Mouse (Mus musculus) CD4-positive helper T cell, adult 2 months (primary cell): Measurements from ENCODE around the gene Trpc4ap.

ENCODE experiments used
- DNase-seq: peaks from one replicate; pipeline ENCODE4 v3.0.0-alpha.2; 2012; ENCODE audit warnings: low read depth, missing footprints, low spot score

Gene Trpc4ap

DNA sequence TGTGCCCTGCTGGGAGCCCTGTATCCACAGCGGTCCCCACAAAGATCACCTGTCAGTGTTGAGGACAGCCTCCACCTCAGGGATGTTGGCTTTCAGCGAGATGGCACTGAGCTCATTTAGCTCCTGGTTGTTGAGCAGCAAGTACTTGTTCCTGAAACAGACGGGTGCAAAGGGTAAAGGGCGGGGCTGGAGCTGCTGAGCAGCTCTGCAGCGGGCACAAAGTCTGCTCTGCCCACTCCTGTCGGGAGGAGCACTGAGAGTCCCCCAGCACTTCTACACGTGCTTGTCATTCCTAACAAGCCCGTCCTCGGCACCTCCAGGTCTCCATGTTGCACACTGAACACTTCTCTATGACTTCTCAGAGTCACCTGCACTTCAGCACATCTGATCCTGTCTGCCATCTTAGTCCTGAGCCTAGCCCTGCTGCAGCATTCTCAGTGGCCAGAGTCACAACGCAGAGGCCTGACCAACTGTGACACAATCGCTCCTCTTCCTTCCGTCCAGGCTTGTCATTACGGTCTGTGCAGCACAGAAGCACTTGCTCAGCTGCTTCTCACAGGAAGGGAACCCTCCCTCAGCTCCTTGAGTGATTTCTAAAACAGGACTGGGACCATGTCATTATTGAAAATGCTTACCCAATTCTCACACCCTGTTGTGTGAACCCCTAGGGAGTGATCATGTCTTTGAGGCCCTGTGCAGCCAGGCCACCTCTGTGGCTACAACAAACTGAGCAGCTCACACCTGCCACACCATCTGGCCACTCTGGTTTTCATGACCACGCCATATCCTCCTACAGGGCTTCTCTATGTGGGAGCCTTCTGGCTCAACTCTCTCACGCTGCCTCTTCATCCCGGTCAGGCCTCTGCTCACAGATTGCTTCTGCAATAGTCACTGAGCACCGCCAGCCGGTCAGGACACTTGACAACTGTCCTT, 50.4 kb downstream of the Trpc4ap start:
- DNase-seq = no peak

- DNase-seq = no peak
These were observed 51.5 kb downstream of the Trpc4ap start for GRCm38 (mm10) chr2:155640656-155641055.

GRCm38 (mm10) chr2:155637411-155637810, 54.8 kb downstream of the Trpc4ap start:
- no peak for DNase-seq

DNA sequence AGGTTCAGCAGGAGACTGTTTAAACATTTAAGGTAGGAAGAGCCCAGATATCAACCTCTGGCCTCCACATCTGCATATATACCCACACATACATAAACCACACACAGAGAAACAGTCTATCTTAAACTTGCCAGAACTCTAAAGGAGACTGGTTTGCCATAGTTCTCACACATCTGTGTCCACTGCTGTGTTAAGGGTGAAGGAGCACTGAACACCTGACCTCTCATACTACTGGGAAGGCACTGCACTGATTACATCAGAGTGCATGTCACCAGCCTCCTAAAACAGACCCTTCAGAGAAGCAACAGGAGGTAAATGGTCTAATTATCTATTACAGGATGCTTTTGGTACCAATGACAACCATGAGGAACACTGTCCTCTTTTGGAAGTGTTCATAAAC, 55.3 kb downstream of the Trpc4ap start:
- DNase-seq = no peak

GRCm38 (mm10) chr2:155635961-155636360, 56.2 kb downstream of the Trpc4ap start:
- DNase-seq = no peak

- no peak for DNase-seq
These were observed 57.6 kb downstream of the Trpc4ap start for GRCm38 (mm10) chr2:155634562-155634961.

- no peak for DNase-seq
These were observed 58.5 kb downstream of the Trpc4ap start for GRCm38 (mm10) chr2:155633731-155634130.

DNA sequence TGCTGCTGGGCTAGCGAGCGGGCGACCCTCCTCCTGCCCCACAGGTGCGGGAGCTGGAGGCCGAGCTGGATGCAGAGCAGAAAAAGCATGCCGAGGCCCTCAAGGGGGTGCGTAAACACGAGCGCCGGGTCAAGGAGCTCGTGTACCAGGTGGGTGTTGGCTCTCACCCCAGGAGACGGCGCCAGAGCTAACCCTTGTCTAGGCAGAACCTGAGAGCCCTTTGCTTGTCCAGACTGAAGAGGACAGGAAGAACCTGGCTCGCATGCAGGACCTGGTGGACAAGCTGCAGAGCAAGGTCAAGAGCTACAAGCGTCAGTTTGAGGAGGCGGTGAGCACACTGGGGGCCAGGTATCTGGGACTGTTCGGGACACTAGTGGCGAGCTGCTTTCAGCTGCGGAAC, 59.1 kb downstream of the Trpc4ap start:
- no peak for DNase-seq

DNA sequence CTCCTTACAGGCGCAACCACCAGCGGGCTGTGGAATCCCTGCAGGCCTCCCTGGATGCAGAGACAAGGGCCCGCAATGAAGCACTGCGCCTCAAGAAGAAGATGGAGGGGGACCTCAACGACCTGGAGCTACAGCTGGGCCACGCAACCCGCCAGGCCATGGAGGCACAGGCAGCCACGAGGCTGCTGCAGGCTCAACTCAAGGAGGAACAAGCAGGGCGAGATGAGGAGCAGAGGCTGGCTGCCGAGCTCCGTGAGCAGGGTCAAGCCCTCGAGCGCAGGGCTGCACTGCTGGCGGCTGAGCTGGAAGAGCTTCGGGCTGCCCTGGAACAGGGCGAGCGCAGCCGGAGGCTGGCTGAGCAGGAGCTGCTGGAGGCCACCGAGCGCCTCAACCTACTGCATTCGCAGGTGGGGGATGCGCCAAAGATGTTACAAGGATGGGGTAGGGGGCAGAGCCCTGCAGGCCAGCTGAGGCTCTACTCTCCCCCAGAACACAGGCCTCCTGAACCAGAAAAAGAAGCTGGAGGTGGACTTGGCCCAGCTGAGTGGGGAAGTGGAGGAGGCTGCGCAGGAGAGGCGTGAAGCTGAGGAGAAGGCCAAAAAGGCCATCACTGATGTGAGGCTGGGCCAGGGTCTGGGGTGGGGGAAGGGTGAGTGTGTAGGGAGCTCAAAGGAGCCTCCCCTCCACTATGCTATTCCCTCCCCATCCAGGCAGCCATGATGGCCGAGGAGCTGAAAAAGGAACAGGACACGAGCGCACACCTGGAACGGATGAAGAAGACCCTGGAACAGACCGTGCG, 59.8 kb downstream of the Trpc4ap start:
- DNase-seq = no peak

GRCm38 (mm10) chr2:155630590-155631416, 61.4 kb downstream of the Trpc4ap start:
- no peak for DNase-seq

DNA sequence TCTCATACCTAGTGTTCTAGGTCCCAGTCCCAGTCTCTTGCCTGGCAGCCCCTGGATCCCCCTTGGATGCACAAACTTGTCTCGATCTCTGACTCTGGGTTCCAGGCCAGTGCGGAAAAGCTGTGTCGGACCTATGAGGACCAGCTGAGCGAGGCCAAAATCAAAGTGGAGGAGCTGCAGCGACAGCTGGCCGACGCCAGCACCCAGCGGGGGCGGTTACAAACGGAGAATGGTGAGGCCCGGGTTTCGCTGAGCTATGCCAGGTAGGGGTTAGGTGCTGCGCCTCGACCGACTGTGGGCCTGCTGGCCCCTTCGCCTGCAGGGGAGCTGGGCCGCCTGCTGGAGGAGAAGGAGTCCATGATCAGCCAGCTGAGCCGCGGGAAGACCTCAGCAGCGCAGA, 62.0 kb downstream of the Trpc4ap start:
- DNase-seq = no peak

- no peak for DNase-seq
These were observed 62.9 kb downstream of the Trpc4ap start for GRCm38 (mm10) chr2:155629231-155629661.

DNA sequence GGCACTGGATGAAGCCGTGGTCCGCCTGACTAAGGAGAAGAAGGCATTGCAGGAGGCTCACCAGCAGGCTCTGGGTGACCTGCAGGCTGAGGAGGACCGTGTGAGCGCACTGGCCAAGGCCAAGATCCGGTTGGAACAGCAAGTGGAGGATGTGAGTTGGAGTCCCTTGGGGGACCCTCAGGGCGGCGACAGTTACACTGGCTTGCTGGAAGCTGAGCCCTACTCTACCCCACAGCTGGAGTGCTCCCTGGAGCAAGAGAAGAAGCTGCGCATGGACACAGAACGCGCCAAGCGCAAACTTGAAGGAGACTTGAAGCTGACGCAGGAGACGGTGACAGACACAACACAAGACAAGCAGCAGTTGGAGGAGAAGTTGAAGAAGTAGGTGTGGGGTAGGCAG, 63.7 kb downstream of the Trpc4ap start:
- DNase-seq = no peak

- no peak for DNase-seq
These were observed 64.1 kb downstream of the Trpc4ap start for GRCm38 (mm10) chr2:155628112-155628511.

DNA sequence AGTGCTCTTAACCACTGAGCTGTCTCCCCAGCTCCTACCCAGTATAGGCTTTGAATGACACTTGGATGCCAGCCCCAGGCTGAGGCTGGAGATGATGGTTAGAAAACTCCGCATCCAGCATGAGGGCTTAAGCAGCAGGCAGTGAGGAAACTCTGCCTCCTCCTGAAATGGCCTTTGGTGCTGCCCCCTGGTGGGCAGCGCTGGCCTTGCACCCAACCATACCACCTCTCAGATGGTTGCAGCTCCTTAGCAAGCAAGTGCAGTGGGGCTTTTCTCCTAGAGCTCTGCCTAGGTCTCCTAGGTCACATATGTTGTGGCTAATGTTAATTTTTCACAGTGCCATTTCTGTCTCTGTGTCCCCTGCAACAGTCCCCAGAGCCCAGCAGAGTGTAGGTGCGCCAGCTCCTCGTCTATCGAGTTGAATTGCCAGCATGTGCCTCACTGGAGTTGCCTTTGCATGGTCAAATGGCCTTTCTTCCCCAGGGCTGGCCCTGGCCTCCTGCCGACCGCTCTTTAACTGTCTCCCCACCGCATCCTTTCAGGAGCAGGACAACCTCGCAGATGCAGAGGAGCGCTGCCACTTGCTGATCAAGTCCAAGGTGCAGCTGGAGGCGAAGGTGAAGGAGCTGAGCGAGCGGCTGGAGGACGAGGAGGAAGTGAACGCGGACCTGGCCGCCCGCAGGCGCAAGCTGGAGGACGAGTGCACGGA, 65.0 kb downstream of the Trpc4ap start:
- DNase-seq = peak; percentile 75

GRCm38 (mm10) chr2:155626277-155626676, 65.9 kb downstream of the Trpc4ap start:
- no peak for DNase-seq

- peak; percentile 61 for DNase-seq
These were observed 67.5 kb downstream of the Trpc4ap start for GRCm38 (mm10) chr2:155624730-155625129.

- no peak for DNase-seq
These were observed 68.2 kb downstream of the Trpc4ap start for GRCm38 (mm10) chr2:155623996-155624395.

DNA sequence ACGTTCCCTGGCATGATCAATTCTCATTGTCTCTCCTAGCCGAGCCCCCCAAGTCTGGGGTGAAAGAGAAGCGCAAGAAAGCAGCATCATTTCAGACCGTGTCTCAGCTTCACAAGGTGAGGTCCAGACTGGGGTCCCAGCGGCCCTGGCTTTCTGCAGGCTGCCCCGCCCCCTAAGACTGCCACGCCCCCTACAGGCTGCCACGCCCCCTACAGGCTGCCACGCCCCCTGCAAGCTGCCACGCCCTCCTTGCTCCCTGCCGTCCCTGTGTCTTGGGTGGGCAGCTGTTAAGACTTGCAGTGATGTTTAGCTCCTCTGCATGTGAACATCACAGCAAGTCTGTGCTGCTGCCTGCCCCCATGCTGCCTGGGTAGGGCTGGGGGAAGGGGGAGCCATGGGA, 69.6 kb downstream of the Trpc4ap start:
- DNase-seq = no peak

DNA sequence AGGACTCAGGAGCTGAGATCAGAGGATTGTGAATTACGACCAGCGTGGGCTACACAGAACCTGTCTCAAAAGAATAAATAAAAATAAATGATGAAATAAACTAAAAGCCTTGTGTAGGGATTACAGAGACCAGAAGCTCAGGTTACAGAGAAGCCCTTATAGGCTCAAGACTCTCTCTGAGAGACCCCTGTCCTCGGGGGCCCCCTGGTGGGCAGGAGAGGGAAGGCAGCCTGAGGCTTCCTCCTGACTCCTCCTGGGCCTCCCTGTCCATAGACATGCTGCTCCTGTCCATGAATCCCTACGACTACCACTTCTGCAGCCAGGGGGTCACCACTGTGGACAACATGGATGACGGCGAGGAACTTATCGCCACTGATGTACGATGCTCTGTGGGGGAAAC, 72.4 kb downstream of the Trpc4ap start:
- DNase-seq = peak; percentile 75

DNA sequence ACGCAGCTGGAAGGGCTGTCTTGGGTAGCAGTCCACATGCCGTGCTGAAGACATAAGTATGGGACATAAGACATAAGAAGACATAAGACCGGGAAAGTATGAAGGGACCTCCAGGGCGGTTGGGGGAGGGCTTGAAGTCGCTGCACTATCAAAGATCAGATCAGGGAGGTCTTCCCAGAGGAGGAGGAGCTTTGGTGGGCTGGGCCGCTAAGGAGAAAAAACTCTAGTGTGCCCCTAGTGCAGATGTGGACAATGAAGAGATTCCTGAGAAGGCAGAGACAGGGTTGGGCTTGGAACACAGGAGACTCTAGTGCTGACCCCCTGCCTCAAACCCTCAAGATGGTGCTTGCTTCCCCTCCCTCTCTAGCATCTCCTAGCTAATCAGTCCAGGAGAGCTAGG, 75.2 kb downstream of the Trpc4ap start:
- no peak for DNase-seq
